Mouse (Mus musculus): ENCODE results near the gene Arhgap5.

DNA sequence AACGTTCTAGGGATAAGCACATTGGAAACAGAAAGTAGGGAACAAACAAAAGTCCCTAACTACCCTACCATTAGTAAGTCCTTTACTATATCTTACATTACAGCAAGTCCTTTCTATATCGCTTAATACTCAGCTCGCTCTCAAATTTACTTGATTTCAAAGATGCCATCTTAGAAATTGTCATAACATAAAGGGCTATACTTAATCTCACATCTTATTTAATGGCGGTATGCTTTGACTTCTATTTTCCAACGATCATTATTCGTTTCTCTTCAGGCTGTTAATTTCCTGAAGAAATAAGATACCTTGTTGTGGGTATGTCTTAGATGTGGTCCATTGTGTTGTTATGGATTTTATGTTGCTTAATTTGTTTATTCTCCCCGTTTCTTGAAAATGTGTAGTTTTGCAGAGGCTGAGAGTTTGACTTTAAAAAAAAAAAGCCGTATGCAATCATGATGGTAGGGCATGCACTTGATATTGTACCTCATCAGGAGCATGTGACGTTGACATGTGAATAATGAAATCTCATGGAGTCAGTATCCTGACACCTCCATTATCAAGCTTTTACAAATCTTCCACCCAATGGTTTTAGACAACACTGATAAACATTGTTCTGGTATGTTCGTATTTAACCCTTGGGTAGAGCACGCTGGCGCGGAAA lies 101.3 kb downstream of the Arhgap5 start:
- no peak for TF ChIP-seq CTCF (conservative IDR thresholded peaks at IDR 0.05; ENCODE audit: insufficient read depth, insufficient read length, low read depth, low read length)
- TF ChIP-seq POLR2A (IDR thresholded peaks at IDR 0.05; ENCODE audit: low read depth, low read length), result no peak

All from kidney, adult 2 months (tissue).